Mouse (Mus musculus): ENCODE measurements around the gene Sema3d. TPM values are rescaled to one million over a fixed set of nuclear protein-coding genes. Genes with fewer than 3 reads are reported as not detected.
A peak's percentile ranks its signal among the peaks of the same experiment; 100 is the strongest.

Gene Sema3d
- polyA plus RNA-seq, 1 experiment from 2014 or later = 7.9 TPM

DNA sequence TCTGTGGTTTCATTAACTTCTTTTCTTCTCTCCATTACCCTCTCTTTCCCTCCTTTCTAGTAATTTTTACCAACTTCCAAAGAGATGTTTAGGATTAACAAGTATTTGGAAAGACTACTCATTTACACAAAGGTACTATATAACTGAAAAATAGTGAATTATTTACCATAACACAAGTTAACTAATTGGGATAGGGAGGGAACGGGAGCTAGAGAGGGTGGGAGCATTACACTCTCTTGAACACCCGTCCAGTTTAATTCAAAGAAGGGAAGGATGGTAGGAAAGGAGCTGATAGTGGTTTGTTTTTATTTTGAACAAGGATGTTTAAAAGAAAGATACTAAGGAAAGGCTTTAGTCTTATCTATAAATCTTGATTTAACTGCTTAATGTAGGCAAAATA is 104.7 kb downstream of the Sema3d start:
- Histone ChIP-seq H3K4me2 (ENCODE audit: low read depth, low read length) (no peak overlapping the region), H3K36me3 (ENCODE audit: control insufficient read depth, insufficient read depth, low read length) (no peaks in the 10 kb centered on the region), H3K4me1 (replicated peaks; ENCODE audit: control insufficient read depth, insufficient read depth, low read length) (no peaks in the 10 kb centered on the region), H3K4me3 (ENCODE audit: low read length) (no peak overlapping the region), H3K9ac (ENCODE audit: low read length) (no peak overlapping the region), H3K9me3 (ENCODE audit: control insufficient read depth, low read length) (no peaks in the 10 kb centered on the region), H3K27me3 (ENCODE audit: control insufficient read depth, insufficient read depth, low read depth, low read length) (no peaks in the 10 kb centered on the region), H3K27ac (ENCODE audit: low read length) (no peak overlapping the region)
- ATAC-seq (ENCODE audit: low read depth) = no peak
- 74% methylated on average over 2 of the region's 2 CpGs for WGBS

DNA sequence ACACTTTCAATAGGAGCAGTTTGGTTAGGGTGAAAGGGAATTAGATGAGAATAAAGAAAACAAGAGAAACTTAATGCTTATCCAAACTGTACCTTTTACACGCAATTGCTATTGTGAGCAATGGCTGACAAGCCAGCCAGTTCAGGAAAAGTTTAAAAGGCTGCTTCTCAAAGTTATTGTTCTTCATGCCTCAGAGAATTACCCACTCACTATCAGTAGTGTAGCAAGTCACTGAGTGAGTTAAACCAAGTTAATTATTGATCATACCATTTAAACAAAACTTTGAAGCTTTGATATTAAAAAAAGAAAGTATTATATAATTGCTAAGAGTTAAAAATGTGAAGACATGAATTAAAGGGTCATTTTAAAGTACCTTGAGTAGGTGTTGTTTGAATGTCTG is 108.5 kb downstream of the Sema3d start:
- ATAC-seq (ENCODE audit: low read depth) = no peak
- no peak overlapping the region for H3K9ac ChIP-seq (ENCODE audit: low read length)
- H3K36me3 ChIP-seq (ENCODE audit: control insufficient read depth, insufficient read depth, low read length) = no peaks in the 10 kb centered on the region
- no peaks in the 10 kb centered on the region for H3K4me1 ChIP-seq (replicated peaks; ENCODE audit: control insufficient read depth, insufficient read depth, low read length)
- no peak overlapping the region for H3K4me3 ChIP-seq (ENCODE audit: low read length)
- H3K9me3 ChIP-seq (ENCODE audit: control insufficient read depth, low read length) = no peaks in the 10 kb centered on the region
- H3K27me3 ChIP-seq (ENCODE audit: control insufficient read depth, insufficient read depth, low read depth, low read length) = no peaks in the 10 kb centered on the region
- no peak overlapping the region for H3K27ac ChIP-seq (ENCODE audit: low read length)
- no peak overlapping the region for H3K4me2 ChIP-seq (ENCODE audit: low read depth, low read length)
- WGBS = 56% methylated on average over 1 of the region's 1 CpGs

DNA sequence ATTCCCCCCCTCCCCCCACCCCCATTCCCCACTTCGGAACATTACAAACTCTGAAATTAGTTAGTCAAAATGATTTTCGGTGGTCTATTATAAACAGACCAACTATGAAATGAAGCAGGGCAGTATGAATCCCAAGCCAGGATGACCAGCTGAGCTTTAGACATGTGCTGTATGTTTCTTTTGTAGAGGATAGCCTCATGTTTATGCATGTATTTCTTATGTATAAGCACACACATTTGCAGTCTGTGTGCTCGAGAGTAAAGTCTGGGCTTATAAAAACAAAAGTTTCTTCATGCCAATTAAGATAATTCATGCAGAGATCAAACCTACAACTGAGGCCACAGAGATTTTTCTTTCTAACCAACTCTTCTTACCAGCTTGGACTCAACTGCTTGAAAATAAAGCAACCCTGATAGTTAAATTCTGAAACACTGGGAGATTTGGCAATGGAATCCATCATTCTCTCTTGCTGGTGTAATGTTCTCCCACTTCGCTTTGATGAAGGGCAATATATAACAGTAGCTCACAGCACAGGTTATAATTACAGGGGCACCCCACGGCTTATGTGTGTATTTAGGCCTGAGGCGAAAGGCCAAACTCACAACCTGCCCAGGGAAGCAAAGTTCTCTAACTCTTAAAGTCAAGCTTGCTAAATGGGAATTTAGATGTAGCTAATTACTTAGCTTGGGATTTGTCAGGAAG is 115.2 kb downstream of the Sema3d start:
- Histone ChIP-seq H3K27me3 (ENCODE audit: control insufficient read depth, insufficient read depth, low read depth, low read length) (no peaks in the 10 kb centered on the region), H3K4me3 (ENCODE audit: low read length) (no peak overlapping the region), H3K27ac (ENCODE audit: low read length) (no peak overlapping the region), H3K4me2 (ENCODE audit: low read depth, low read length) (no peak overlapping the region), H3K9ac (ENCODE audit: low read length) (no peak overlapping the region), H3K4me1 (replicated peaks; ENCODE audit: control insufficient read depth, insufficient read depth, low read length) (no peaks in the 10 kb centered on the region; the same call in 1 of the 2 replicates), H3K9me3 (ENCODE audit: control insufficient read depth, low read length) (no peaks in the 10 kb centered on the region), H3K36me3 (ENCODE audit: control insufficient read depth, insufficient read depth, low read length) (no peaks in the 10 kb centered on the region)
- no peak for ATAC-seq (ENCODE audit: low read depth)
- 72% methylated on average over 6 of the region's 6 CpGs for WGBS

DNA sequence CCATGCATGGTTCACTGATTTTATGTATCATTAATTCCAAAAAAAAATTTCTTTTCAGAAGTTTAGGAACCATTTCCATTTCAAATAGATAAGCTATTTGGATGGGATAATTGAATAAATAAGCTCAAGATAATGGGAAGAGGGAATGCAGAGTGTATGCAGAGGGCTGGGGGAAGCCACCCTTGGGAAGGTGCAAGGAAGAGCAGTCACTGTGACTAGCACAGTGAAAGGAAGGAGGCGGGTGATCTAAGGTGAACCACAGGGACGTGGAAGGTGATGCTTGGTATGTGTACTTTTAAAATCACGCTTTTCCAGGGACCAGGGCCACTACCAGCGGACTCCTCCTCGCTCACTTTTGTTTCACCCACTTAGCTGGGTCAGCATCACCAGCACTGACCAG is 115.9 kb downstream of the Sema3d start:
- H3K4me1 ChIP-seq (replicated peaks; ENCODE audit: control insufficient read depth, insufficient read depth, low read length) = no peaks in the 10 kb centered on the region; the same call in 1 of the 2 replicates
- no peak overlapping the region for H3K4me3 ChIP-seq (ENCODE audit: low read length)
- no peak overlapping the region for H3K4me2 ChIP-seq (ENCODE audit: low read depth, low read length)
- no peak overlapping the region for H3K27ac ChIP-seq (ENCODE audit: low read length)
- WGBS = 82% methylated on average over 5 of the region's 5 CpGs
- H3K36me3 ChIP-seq (ENCODE audit: control insufficient read depth, insufficient read depth, low read length) = no peaks in the 10 kb centered on the region
- H3K9ac ChIP-seq (ENCODE audit: low read length) = no peak overlapping the region
- H3K9me3 ChIP-seq (ENCODE audit: control insufficient read depth, low read length) = no peaks in the 10 kb centered on the region
- H3K27me3 ChIP-seq (ENCODE audit: control insufficient read depth, insufficient read depth, low read depth, low read length) = no peaks in the 10 kb centered on the region
- no peak for ATAC-seq (ENCODE audit: low read depth)

DNA sequence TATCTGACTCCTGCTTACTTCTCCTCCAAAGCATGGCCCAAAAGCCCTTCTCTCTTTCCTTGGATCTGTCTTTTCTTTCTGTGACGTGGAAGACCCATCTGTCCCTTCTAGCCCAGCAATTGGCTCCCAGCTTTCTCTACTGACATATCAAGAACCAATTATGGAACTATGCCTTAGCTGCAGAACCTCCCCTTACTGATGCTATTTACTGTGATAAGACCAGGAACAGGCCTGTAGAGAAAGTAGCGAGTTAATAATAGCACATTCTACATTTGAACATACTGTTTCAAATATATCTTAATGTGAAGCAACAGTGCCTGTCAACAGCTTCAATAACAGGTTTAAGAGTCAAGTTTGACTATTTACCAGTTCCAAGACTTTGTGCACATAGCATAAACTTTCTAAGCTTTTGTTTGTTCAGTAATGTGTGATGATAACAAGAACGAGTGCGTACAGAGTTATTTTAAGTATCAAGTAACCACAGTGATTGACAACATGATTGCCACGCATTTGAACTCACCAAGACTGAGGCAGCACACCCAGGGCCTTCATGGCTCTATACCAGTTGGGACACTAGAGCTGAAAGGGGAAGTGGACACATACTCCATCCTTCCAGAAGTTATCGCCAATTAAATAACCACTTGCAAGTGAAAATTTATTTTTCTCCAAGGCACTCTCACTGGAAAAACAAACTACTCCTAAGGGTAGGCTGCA is 116.8 kb downstream of the Sema3d start:
- Histone ChIP-seq H3K9ac (ENCODE audit: low read length) (no peak overlapping the region), H3K36me3 (ENCODE audit: control insufficient read depth, insufficient read depth, low read length) (no peaks in the 10 kb centered on the region)

DNA sequence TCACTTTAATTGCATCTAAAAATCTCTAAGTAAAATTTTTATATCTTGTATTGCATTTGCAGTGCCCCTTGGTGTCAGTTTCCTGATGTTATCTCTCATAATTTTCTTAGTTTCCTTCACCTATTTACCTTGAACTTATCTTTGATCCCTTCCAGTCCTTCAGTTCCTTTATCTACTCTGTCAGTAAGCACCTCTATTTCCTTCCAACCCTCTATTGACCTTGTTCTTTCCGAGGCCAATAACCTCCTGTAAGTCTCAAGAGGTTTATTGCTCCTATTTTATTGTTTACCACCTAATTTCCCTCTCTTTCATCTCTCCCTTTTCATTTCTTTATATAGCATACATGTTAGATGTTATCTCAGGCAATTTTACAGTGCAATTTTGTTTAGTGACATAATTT is 129.3 kb downstream of the Sema3d start:
- 30% methylated on average over 1 of the region's 1 CpGs for WGBS
- no peak overlapping the region for H3K4me3 ChIP-seq (ENCODE audit: low read length)
- no peaks in the 10 kb centered on the region for H3K27me3 ChIP-seq (ENCODE audit: control insufficient read depth, insufficient read depth, low read depth, low read length)
- ATAC-seq (ENCODE audit: low read depth) = no peak
- no peaks in the 10 kb centered on the region for H3K36me3 ChIP-seq (ENCODE audit: control insufficient read depth, insufficient read depth, low read length)
- no peak overlapping the region for H3K4me2 ChIP-seq (ENCODE audit: low read depth, low read length)
- no peak overlapping the region for H3K27ac ChIP-seq (ENCODE audit: low read length)
- no peak overlapping the region for H3K9ac ChIP-seq (ENCODE audit: low read length)
- H3K9me3 ChIP-seq (ENCODE audit: control insufficient read depth, low read length) = no peaks in the 10 kb centered on the region
- peaks cover 5% of the 10 kb centered on the region; the same call in 1 of the 2 replicates for H3K4me1 ChIP-seq (replicated peaks; ENCODE audit: control insufficient read depth, insufficient read depth, low read length)

More for the DNA sequence above, 116.8 kb downstream of the Sema3d start:
- Histone ChIP-seq H3K4me1 (replicated peaks; ENCODE audit: control insufficient read depth, insufficient read depth, low read length) (no peaks in the 10 kb centered on the region; the same call in 1 of the 2 replicates), H3K4me3 (ENCODE audit: low read length) (no peak overlapping the region), H3K27ac (ENCODE audit: low read length) (no peak overlapping the region), H3K27me3 (ENCODE audit: control insufficient read depth, insufficient read depth, low read depth, low read length) (no peaks in the 10 kb centered on the region), H3K9me3 (ENCODE audit: control insufficient read depth, low read length) (no peaks in the 10 kb centered on the region), H3K4me2 (ENCODE audit: low read depth, low read length) (no peak overlapping the region)
- no peak for ATAC-seq (ENCODE audit: low read depth)
- 54% methylated on average over 6 of the region's 6 CpGs for WGBS

DNA sequence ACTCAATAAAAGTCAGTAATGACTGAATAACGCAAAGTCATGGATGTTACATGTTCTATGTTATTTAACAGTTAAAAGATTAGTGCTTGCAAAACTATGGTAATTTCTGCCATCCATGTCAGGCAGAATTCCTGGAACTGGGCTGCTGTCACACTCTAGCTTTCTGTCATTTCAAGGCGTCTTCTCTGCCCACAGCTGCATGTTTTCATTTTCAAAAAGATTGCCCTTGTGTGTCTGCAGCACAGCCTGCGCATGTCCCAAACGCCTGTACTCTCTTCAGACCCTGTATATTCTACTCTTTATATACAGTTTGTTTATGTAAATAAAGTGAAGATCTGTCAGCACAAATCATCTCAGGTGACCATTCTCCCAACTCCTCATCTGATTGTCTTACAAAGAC is 132.1 kb downstream of the Sema3d start:
- Histone ChIP-seq H3K4me2 (ENCODE audit: low read depth, low read length) (no peak overlapping the region), H3K4me3 (ENCODE audit: low read length) (no peak overlapping the region), H3K27me3 (ENCODE audit: control insufficient read depth, insufficient read depth, low read depth, low read length) (no peaks in the 10 kb centered on the region), H3K36me3 (ENCODE audit: control insufficient read depth, insufficient read depth, low read length) (no peaks in the 10 kb centered on the region), H3K9me3 (ENCODE audit: control insufficient read depth, low read length) (no peaks in the 10 kb centered on the region), H3K9ac (ENCODE audit: low read length) (no peak overlapping the region), H3K27ac (ENCODE audit: low read length) (no peak overlapping the region), H3K4me1 (replicated peaks; ENCODE audit: control insufficient read depth, insufficient read depth, low read length) (no peaks in the 10 kb centered on the region)
- 61% methylated on average over 4 of the region's 4 CpGs for WGBS
- peak; percentile 92 for ATAC-seq (ENCODE audit: low read depth)

DNA sequence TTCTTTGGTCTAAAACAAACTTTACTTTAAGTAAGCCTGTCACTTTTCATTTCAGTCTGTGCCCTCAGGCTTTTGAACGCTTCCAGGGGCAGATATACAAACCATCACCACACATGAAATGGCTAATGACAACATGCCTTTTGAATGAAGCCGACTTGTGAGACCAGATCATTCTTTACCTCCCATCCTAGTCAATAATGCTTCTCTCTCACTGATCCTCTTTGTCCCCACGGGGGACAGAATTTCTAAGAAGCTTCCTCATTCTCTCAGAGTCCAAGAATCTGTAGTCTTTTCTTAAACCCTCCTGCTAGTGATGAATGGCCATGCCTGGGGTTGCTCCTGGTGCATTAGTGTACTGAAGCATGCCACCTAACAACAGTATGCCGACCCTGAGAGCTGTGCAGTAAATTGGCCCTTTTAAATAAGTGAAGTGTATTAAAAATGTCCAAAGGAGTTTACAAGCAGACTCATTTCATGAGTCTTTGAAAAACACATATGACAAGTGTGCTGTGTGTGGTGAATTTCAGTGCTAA is 142.1 kb downstream of the Sema3d start:
- no peaks in the 10 kb centered on the region for H3K27me3 ChIP-seq (ENCODE audit: control insufficient read depth, insufficient read depth, low read depth, low read length)
- H3K4me2 ChIP-seq (ENCODE audit: low read depth, low read length) = no peak overlapping the region
- no peak overlapping the region for H3K27ac ChIP-seq (ENCODE audit: low read length)
- H3K4me3 ChIP-seq (ENCODE audit: low read length) = no peak overlapping the region
- no peaks in the 10 kb centered on the region for H3K9me3 ChIP-seq (ENCODE audit: control insufficient read depth, low read length)
- H3K4me1 ChIP-seq (replicated peaks; ENCODE audit: control insufficient read depth, insufficient read depth, low read length) = no peaks in the 10 kb centered on the region
- no peaks in the 10 kb centered on the region for H3K36me3 ChIP-seq (ENCODE audit: control insufficient read depth, insufficient read depth, low read length)
- 29% methylated on average over 4 of the region's 4 CpGs for WGBS
- no peak for ATAC-seq (ENCODE audit: low read depth)
- H3K9ac ChIP-seq (ENCODE audit: low read length) = no peak overlapping the region

DNA sequence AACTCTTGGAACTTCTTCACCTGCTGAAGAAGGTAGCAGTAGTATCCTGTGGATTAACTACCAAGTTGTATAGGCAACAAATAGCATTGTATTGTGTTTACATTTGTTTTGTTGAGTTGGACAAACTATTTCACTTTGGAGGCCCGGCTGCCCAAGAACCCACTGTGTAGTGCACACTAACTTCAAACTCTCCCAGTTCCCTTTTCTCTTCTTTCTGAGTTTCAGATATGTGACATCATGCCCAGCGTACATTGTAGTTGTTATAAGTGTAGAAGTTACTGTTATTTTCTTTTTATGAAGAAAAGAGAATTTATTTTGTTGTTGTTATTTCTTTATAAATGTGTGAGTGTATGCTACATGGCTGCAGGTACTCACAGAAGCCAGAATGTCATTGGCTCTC is 145.4 kb downstream of the Sema3d start:
- H3K4me1 ChIP-seq (replicated peaks; ENCODE audit: control insufficient read depth, insufficient read depth, low read length) = no peaks in the 10 kb centered on the region
- no peaks in the 10 kb centered on the region for H3K27me3 ChIP-seq (ENCODE audit: control insufficient read depth, insufficient read depth, low read depth, low read length)
- H3K9ac ChIP-seq (ENCODE audit: low read length) = no peak overlapping the region
- H3K4me3 ChIP-seq (ENCODE audit: low read length) = no peak overlapping the region
- H3K27ac ChIP-seq (ENCODE audit: low read length) = no peak overlapping the region
- no peaks in the 10 kb centered on the region for H3K9me3 ChIP-seq (ENCODE audit: control insufficient read depth, low read length)
- 84% methylated on average over 2 of the region's 2 CpGs for WGBS
- ATAC-seq (ENCODE audit: low read depth) = no peak
- H3K4me2 ChIP-seq (ENCODE audit: low read depth, low read length) = no peak overlapping the region
- H3K36me3 ChIP-seq (ENCODE audit: control insufficient read depth, insufficient read depth, low read length) = no peaks in the 10 kb centered on the region

All from lung, embryonic 16.5 days (tissue).